Mouse (Mus musculus) myocyte (in vitro differentiated cells): ENCODE measurements around the gene Dner.

Source experiments
- CEBPB ChIP-seq: IDR thresholded peaks from 2 replicates; pipeline ENCODE4 v1.6.1; 2011; ENCODE audit warnings: mild to moderate bottlenecking, moderate library complexity; ENCODE audit not compliant: poor library complexity, insufficient read depth, severe bottlenecking
- E2F4 ChIP-seq: IDR thresholded peaks from one replicate; pipeline ENCODE4 v1.6.1; 2011; ENCODE audit warnings: mild to moderate bottlenecking, control low read depth, moderate library complexity; ENCODE audit not compliant: insufficient read depth
- MAX ChIP-seq: IDR thresholded peaks from one replicate; pipeline ENCODE4 v1.6.1; 2011; ENCODE audit warnings: low read depth, mild to moderate bottlenecking, control low read depth
- MYOG ChIP-seq, 3 experiments: IDR thresholded peaks; one replicate each; pipeline ENCODE4 v1.6.1; 2011; ENCODE audit warnings: control low read depth in 2 of 3, low read depth in 2 of 3, mild to moderate bottlenecking in 2 of 3; ENCODE audit not compliant: insufficient read length in 2 of 3, control insufficient read depth in 1 of 3, insufficient read depth in 1 of 3
- POLR2A ChIP-seq: IDR thresholded peaks from one replicate; pipeline ENCODE4 v1.6.1; 2011; ENCODE audit warnings: low read depth, mild to moderate bottlenecking, control low read depth, moderate library complexity; ENCODE audit not compliant: insufficient read length
- POLR2AphosphoS2 ChIP-seq: IDR thresholded peaks from one replicate; pipeline ENCODE4 v1.6.1; 2011; ENCODE audit warnings: low read depth, control low read depth; ENCODE audit not compliant: insufficient read length
- SRF ChIP-seq: IDR thresholded peaks from one replicate; pipeline ENCODE4 v1.6.1; 2011; ENCODE audit warnings: low read depth; ENCODE audit not compliant: control insufficient read depth, insufficient read length
- TCF12 ChIP-seq: IDR thresholded peaks from one replicate; pipeline ENCODE4 v1.6.1; 2011; ENCODE audit warnings: mild to moderate bottlenecking, control low read depth; ENCODE audit not compliant: poor library complexity, insufficient read depth, severe bottlenecking
- TCF3 ChIP-seq: IDR thresholded peaks from one replicate; pipeline ENCODE4 v1.6.1; 2011; ENCODE audit warnings: low read depth, control low read depth; ENCODE audit not compliant: insufficient read length
- USF1 ChIP-seq: IDR thresholded peaks from one replicate; pipeline ENCODE4 v1.6.1; 2011; ENCODE audit warnings: low read depth, mild to moderate bottlenecking, control low read depth, moderate library complexity

GRCm38 (mm10) chr1:84390961-84391360 is 305.1 kb downstream of the Dner start:
- TF ChIP-seq POLR2A (no peak), TCF3 (no peak), MAX (no peak), USF1 (no peak), POLR2AphosphoS2 (no peak), E2F4 (no peak), MYOG (IDR thresholded peaks at IDR 0.05; ENCODE audit: control insufficient read depth in 1 of 3, insufficient read depth in 1 of 3, insufficient read length in 2 of 3, low read depth in 2 of 3) (no peak), SRF (no peak), TCF12 (no peak), CEBPB (no peak)
